Mouse (Mus musculus): ENCODE data around the gene Cobll1. TPM values are rescaled to one million over a fixed set of nuclear protein-coding genes. Genes with fewer than 3 reads are reported as not detected.
A peak's percentile ranks its signal among the peaks of the same experiment; 100 is the strongest.

Gene Cobll1
- polyA plus RNA-seq, 1 experiment from 2014 or later: 3.5 TPM

- Histone ChIP-seq H3K27ac (no peak overlapping the region), H3K9ac (no peak overlapping the region), H3K4me1 (no peaks in the 10 kb centered on the region), H3K4me3 (no peak overlapping the region), H3K9me3 (replicated peaks) (no peaks in the 10 kb centered on the region), H3K4me2 (replicated peaks) (no peak overlapping the region), H3K27me3 (no peaks in the 10 kb centered on the region), H3K36me3 (no peaks in the 10 kb centered on the region)
- WGBS: 88% methylated on average over 4 of the region's 4 CpGs
- ATAC-seq (ENCODE audit: low FRiP score): no peak
These were observed 21.2 kb upstream of the Cobll1 start for GRCm38 (mm10) chr2:65260400-65260799.

- Histone ChIP-seq H3K4me2 (replicated peaks) (no peak overlapping the region), H3K9me3 (replicated peaks) (no peaks in the 10 kb centered on the region), H3K9ac (no peak overlapping the region), H3K4me3 (no peak overlapping the region), H3K4me1 (no peaks in the 10 kb centered on the region), H3K27ac (no peak overlapping the region), H3K27me3 (no peaks in the 10 kb centered on the region), H3K36me3 (no peaks in the 10 kb centered on the region)
- ATAC-seq (ENCODE audit: low FRiP score): no peak
- 73% methylated on average over 2 of the region's 2 CpGs for WGBS
These were observed 18.2 kb upstream of the Cobll1 start for GRCm38 (mm10) chr2:65257446-65257845.

GRCm38 (mm10) chr2:65256494-65257254, 17.5 kb upstream of the Cobll1 start:
- H3K4me3 ChIP-seq: no peak overlapping the region
- no peaks in the 10 kb centered on the region for H3K36me3 ChIP-seq
- H3K27me3 ChIP-seq: no peaks in the 10 kb centered on the region
- no peak overlapping the region for H3K27ac ChIP-seq
- H3K9me3 ChIP-seq (replicated peaks): no peaks in the 10 kb centered on the region
- no peak overlapping the region for H3K4me2 ChIP-seq (replicated peaks)
- no peak overlapping the region for H3K9ac ChIP-seq
- WGBS: 88% methylated on average over 6 of the region's 6 CpGs
- no peak for ATAC-seq (ENCODE audit: low FRiP score)
- H3K4me1 ChIP-seq: no peaks in the 10 kb centered on the region

GRCm38 (mm10) chr2:65250589-65251104, 11.4 kb upstream of the Cobll1 start:
- no peak overlapping the region for H3K4me3 ChIP-seq

GRCm38 (mm10) chr2:65249575-65249974, 10.4 kb upstream of the Cobll1 start:
- no peak overlapping the region for H3K27ac ChIP-seq
- H3K27me3 ChIP-seq: no peaks in the 10 kb centered on the region
- no peaks in the 10 kb centered on the region for H3K9me3 ChIP-seq (replicated peaks)
- H3K4me2 ChIP-seq (replicated peaks): no peak overlapping the region
- no peak overlapping the region for H3K4me3 ChIP-seq
- 61% methylated on average over 2 of the region's 2 CpGs for WGBS
- H3K4me1 ChIP-seq: no peaks in the 10 kb centered on the region
- no peaks in the 10 kb centered on the region for H3K36me3 ChIP-seq
- no peak overlapping the region for H3K9ac ChIP-seq
- ATAC-seq (ENCODE audit: low FRiP score): no peak

More at GRCm38 (mm10) chr2:65250589-65251104, 11.4 kb upstream of the Cobll1 start:
- Histone ChIP-seq H3K27ac (no peak overlapping the region), H3K4me1 (no peaks in the 10 kb centered on the region), H3K4me2 (replicated peaks) (no peak overlapping the region), H3K9ac (no peak overlapping the region), H3K36me3 (no peaks in the 10 kb centered on the region), H3K9me3 (replicated peaks) (no peaks in the 10 kb centered on the region), H3K27me3 (no peaks in the 10 kb centered on the region)
- no peak for ATAC-seq (ENCODE audit: low FRiP score)
- 62% methylated on average over 5 of the region's 5 CpGs for WGBS

- H3K4me3 ChIP-seq: no peak overlapping the region
- no peaks in the 10 kb centered on the region for H3K9me3 ChIP-seq (replicated peaks)
- 79% methylated on average over 5 of the region's 5 CpGs for whole genome bisulfite sequencing
- H3K4me1 ChIP-seq: peaks cover 8% of the 10 kb centered on the region; the same call in 1 of the 2 replicates
- no peaks in the 10 kb centered on the region for H3K36me3 ChIP-seq
- H3K27me3 ChIP-seq: peaks cover 33% of the 10 kb centered on the region
- H3K27ac ChIP-seq: no peak overlapping the region
- no peak for ATAC-seq (ENCODE audit: low FRiP score)
- no peak overlapping the region for H3K9ac ChIP-seq
- no peak overlapping the region for H3K4me2 ChIP-seq (replicated peaks)
These were observed 1.1 kb upstream of the Cobll1 start for GRCm38 (mm10) chr2:65240173-65240745.

- peaks cover 33% of the 10 kb centered on the region for H3K27me3 ChIP-seq
- 0 out of 2 replicates have a peak overlapping the region, but pooled peaks have one; percentile 12 for H3K27ac ChIP-seq
- peak; percentile 91 for ATAC-seq (ENCODE audit: low FRiP score)
These were observed 836 bp downstream of the Cobll1 start for GRCm38 (mm10) chr2:65238171-65238963.

GRCm38 (mm10) chr2:65237610-65238170, 1.5 kb downstream of the Cobll1 start:
- ATAC-seq (ENCODE audit: low FRiP score): peak; percentile 38
- Histone ChIP-seq H3K4me2 (replicated peaks) (peak overlapping the region; percentile 99), H3K4me3 (peak overlapping the region; percentile 79), H3K27me3 (peaks cover 33% of the 10 kb centered on the region), H3K27ac (no peak overlapping the region), H3K36me3 (no peaks in the 10 kb centered on the region), H3K9me3 (replicated peaks) (no peaks in the 10 kb centered on the region), H3K9ac (peak overlapping the region; percentile 72), H3K4me1 (peaks cover 8% of the 10 kb centered on the region; the same call in 1 of the 2 replicates)
- 1% methylated on average over 22 of the region's 22 CpGs for WGBS

More at GRCm38 (mm10) chr2:65238171-65238963, 836 bp downstream of the Cobll1 start:
- peak overlapping the region; percentile 72 for H3K9ac ChIP-seq
- 1% methylated on average over 90 of the region's 114 CpGs for WGBS
- H3K36me3 ChIP-seq: no peaks in the 10 kb centered on the region
- H3K4me1 ChIP-seq: peaks cover 8% of the 10 kb centered on the region; the same call in 1 of the 2 replicates
- H3K9me3 ChIP-seq (replicated peaks): no peaks in the 10 kb centered on the region
- H3K4me2 ChIP-seq (replicated peaks): peak overlapping the region; percentile 99
- peak overlapping the region; percentile 79 for H3K4me3 ChIP-seq

GRCm38 (mm10) chr2:65237116-65237515, 2.1 kb downstream of the Cobll1 start:
- peaks cover 8% of the 10 kb centered on the region; the same call in 1 of the 2 replicates for H3K4me1 ChIP-seq
- H3K36me3 ChIP-seq: no peaks in the 10 kb centered on the region
- no peak overlapping the region for H3K9ac ChIP-seq
- H3K27me3 ChIP-seq: peaks cover 33% of the 10 kb centered on the region
- no peak overlapping the region for H3K27ac ChIP-seq
- no peaks in the 10 kb centered on the region for H3K9me3 ChIP-seq (replicated peaks)
- 61% methylated on average over 8 of the region's 8 CpGs for WGBS
- H3K4me2 ChIP-seq (replicated peaks): no peak overlapping the region
- no peak overlapping the region for H3K4me3 ChIP-seq
- ATAC-seq (ENCODE audit: low FRiP score): no peak

- Histone ChIP-seq H3K27me3 (peaks cover 33% of the 10 kb centered on the region), H3K27ac (no peak overlapping the region), H3K4me2 (replicated peaks) (no peak overlapping the region), H3K4me1 (peaks cover 8% of the 10 kb centered on the region; the same call in 1 of the 2 replicates), H3K4me3 (no peak overlapping the region), H3K9me3 (replicated peaks) (no peaks in the 10 kb centered on the region), H3K36me3 (no peaks in the 10 kb centered on the region), H3K9ac (no peak overlapping the region)
- 83% methylated on average over 8 of the region's 8 CpGs for WGBS
- no peak for ATAC-seq (ENCODE audit: low FRiP score)
These were observed 2.6 kb downstream of the Cobll1 start for GRCm38 (mm10) chr2:65236644-65237043.

GRCm38 (mm10) chr2:65232756-65233535, 6.3 kb downstream of the Cobll1 start:
- no peak for ATAC-seq (ENCODE audit: low FRiP score)
- Histone ChIP-seq H3K4me3 (no peak overlapping the region), H3K9ac (no peak overlapping the region), H3K27me3 (peaks cover 14% of the 10 kb centered on the region), H3K9me3 (replicated peaks) (no peaks in the 10 kb centered on the region), H3K27ac (no peak overlapping the region), H3K36me3 (no peaks in the 10 kb centered on the region), H3K4me1 (peaks cover 4% of the 10 kb centered on the region; the same call in 1 of the 2 replicates), H3K4me2 (replicated peaks) (no peak overlapping the region)
- 92% methylated on average over 15 of the region's 15 CpGs for WGBS

Data from hindbrain, embryonic 12.5 days (tissue).